Mouse (Mus musculus) left cerebral cortex, adult 11 months (tissue): ENCODE results near the gene Asb4.

ENCODE experiments used
- DNase-seq: peaks from one replicate; pipeline ENCODE4 v3.0.0; 2022; ENCODE audit warnings: low spot score

The Asb4 gene

GRCm38 (mm10) chr6:5447013-5447412 lies 63.8 kb downstream of the Asb4 start:
- DNase-seq = no peak

DNA sequence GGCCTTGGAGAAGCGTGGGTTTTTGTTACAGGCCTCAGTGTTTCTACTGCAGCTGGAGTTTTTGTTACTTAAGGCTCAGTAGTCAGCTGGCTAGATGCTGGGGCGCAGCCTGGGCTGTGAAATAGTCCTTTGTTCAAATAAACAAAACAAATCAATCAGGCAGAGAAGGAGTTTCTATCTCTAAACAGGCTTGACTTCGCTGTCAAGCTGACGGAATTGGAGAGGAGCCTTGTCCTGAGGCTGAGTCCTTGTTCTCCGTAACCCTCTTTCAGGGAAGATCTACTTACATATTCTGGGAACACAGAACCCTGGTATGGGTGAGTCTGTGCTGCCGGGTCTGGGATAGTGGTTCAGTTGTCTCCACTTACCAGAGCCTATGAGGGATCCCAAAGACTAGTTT lies 64.4 kb downstream of the Asb4 start:
- DNase-seq = peak; percentile 34

DNA sequence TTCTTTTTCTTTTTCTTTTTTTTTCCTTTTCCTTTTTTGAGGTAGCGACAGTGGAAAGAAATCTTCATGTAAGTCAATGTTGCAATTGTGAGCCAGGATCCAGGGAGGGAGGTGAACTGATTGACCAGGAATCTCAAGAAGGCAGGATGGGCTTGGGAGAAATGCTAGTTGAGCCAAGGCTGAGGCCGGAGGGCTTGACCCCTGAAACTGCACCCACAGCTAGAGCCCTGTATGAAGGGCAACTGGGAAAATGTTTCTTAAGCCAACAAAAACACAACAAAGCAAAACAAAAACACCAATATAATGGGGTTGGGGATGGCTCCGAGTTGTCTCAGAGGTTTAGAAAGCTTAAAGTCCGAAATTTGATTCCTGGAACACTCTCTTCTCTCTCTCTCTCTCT lies 65.2 kb downstream of the Asb4 start:
- no peak for DNase-seq

GRCm38 (mm10) chr6:5449878-5450277 lies 66.7 kb downstream of the Asb4 start:
- no peak for DNase-seq

DNA sequence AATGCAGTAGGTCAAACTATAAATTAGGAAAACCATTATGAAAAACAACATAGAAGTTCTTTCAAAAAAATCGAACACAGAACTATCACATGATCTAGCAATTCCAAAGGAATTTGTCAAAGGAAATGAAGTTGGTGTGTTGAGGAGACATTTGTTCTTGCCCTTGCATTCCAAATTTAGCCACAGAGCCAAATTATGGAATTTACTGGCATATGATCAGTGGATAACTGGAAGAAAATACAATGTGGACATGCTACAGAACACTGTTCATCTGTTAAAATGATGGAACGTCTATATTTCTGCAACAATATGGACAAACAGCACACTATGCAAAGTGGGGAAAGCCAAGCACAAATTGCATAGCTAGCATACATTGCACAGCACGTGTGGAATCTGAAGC lies 72.7 kb downstream of the Asb4 start:
- no peak for DNase-seq

DNA sequence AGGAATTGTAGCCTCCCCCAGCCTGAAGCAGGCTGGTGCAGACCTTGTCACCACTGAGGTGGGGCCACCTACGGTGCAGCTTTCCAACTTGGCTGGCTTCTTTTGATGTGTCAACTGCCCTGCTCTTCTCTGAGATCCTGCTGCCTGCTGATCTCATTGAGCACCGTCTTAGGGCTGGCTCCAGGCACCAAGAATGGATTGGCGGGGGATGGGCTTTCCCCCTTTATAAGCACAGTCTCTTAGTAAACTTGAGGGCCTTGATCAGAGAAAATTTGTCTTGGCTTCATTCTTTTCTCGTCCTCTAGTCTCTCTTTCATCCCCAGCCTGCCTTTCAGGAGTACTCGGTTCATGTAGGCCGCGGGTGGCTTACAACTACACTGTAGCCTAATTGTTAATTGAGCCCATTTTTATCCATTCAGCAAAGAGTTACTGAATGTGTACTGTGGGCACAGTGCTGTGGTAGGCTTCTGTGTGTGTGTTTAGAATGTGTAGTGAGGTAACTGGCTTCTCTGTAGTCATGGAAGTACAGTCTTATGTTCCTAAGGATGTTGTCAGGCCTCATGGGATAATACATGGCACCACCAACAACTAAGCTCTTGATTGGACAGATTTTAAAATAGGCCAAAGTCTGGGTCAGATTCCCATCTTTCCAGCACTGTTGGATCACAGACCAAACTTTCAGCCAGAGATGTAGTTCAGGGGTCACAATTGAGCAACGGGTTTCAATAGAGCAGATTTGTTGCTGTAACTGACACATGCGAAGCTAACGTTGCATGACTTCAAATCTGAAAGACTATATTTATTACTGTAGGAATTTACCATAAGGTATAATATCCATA lies 87.5 kb downstream of the Asb4 start:
- DNase-seq = no peak

- DNase-seq = no peak
Observed at GRCm38 (mm10) chr6:5472692-5473091, 89.5 kb downstream of the Asb4 start.

GRCm38 (mm10) chr6:5474021-5474420 lies 90.8 kb downstream of the Asb4 start:
- DNase-seq = no peak

- no peak for DNase-seq
Observed at GRCm38 (mm10) chr6:5481066-5481465, 97.9 kb downstream of the Asb4 start.

- DNase-seq = no peak
Observed at GRCm38 (mm10) chr6:5482270-5482783, 99.1 kb downstream of the Asb4 start.
